Mouse (Mus musculus) liver, embryonic 16.5 days (tissue): ENCODE measurements around the gene Gm4631. TPM values are rescaled to one million over a fixed set of nuclear protein-coding genes. Genes with fewer than 3 reads are reported as not detected.
"Not testable (repeated sequence)": the region's sequence is repeated elsewhere in the genome, so short reads cannot be mapped to it uniquely, and the experiment has no call there.

ENCODE experiments used
- ATAC-seq: fragments of 200-750 bp; cut with Nextera tagmentation; 2 replicates; pipeline ENCODE4 v1.8.0; 2017; ENCODE audit warnings: low read depth, mild to moderate bottlenecking, moderate number of reproducible peaks, moderate library complexity
- H3K27ac ChIP-seq: fragments of 300-500 bp; sonication (generic); 2 replicates; pipeline ENCODE4 v1.5.1; 2014; ENCODE audit warnings: mild to moderate bottlenecking, low read length
- H3K27me3 ChIP-seq: fragments of 300-500 bp; sonication (generic); 2 replicates; pipeline ENCODE4 v1.6.1; 2014; ENCODE audit warnings: low read depth, low read length, mixed read lengths; ENCODE audit not compliant: control insufficient read depth, insufficient read depth
- H3K36me3 ChIP-seq: fragments of 300-500 bp; sonication (generic); 2 replicates; pipeline ENCODE4 v1.6.1; 2014; ENCODE audit warnings: mild to moderate bottlenecking; ENCODE audit not compliant: control insufficient read depth, insufficient read depth
- H3K4me1 ChIP-seq: fragments of 300-500 bp; sonication (generic); 2 replicates; pipeline ENCODE4 v1.6.1; 2014; ENCODE audit warnings: low read depth, low read length, mixed read lengths; ENCODE audit not compliant: control insufficient read depth
- H3K4me2 ChIP-seq: fragments of 300-500 bp; sonication (generic); 2 replicates; pipeline ENCODE4 v1.6.1; 2014; ENCODE audit warnings: low read depth, low read length, mixed read lengths
- H3K4me3 ChIP-seq: fragments of 300-500 bp; sonication (generic); 2 replicates; pipeline ENCODE4 v1.5.1; 2014; ENCODE audit warnings: low read depth, mild to moderate bottlenecking, low read length
- H3K9ac ChIP-seq: fragments of 300-500 bp; sonication (generic); 2 replicates; pipeline ENCODE4 v1.6.1; 2014; ENCODE audit warnings: low read depth, low read length
- H3K9me3 ChIP-seq: fragments of 300-500 bp; sonication (generic); replicated peaks from 2 replicates; pipeline ENCODE4 v1.6.1; 2016; ENCODE audit warnings: low read length; ENCODE audit not compliant: control insufficient read depth
- WGBS: fragments of 180-500 bp; shearing (Covaris S2); extraction: QIAGEN DNeasy Blood & Tissue Kit; methylation state at CpG from one replicate; pipeline ENCODE4 v1.1.7; 2014; ENCODE audit not compliant: insufficient replicate concordance; 5-methylcytosine and 5-hydroxymethylcytosine counted together
- polyA plus RNA-seq: library from polyadenylated mRNA; unstranded; fragments of >200 nt; fragmentation: Nextera tagmentation; extraction: Ambion mirVana; gene quantifications from 2 replicates; pipeline ENCODE4 v1.2.1, GENCODE M21; 2015

Gm4631 gene
- 4.3 and 4.9 TPM in 2 replicates for polyA plus RNA-seq

- WGBS, result no CpG with 5 or more reads among the region's 8 CpGs
- H3K27ac ChIP-seq, H3K4me1 ChIP-seq, H3K36me3 ChIP-seq, H3K27me3 ChIP-seq, H3K9me3 ChIP-seq, ATAC-seq, H3K4me3 ChIP-seq, H3K9ac ChIP-seq, H3K4me2 ChIP-seq: not testable (repeated sequence)
Measured at GRCm38 (mm10) chr2:175338097-175338496, at the start of gene Gm4631. Gm4631 (minus strand) TSS chr2:175338197.

GRCm38 (mm10) chr2:175372136-175372535 lies 34.1 kb upstream of the Gm4631 start, which contains the start of gene Zfp968:
Zfp968 (plus strand) TSS chr2:175372436.
- WGBS, result no CpG with 5 or more reads among the region's 6 CpGs
- not testable (repeated sequence) for H3K4me2 ChIP-seq, H3K4me3 ChIP-seq, H3K27ac ChIP-seq, H3K9ac ChIP-seq, ATAC-seq, H3K27me3 ChIP-seq, H3K4me1 ChIP-seq, H3K36me3 ChIP-seq, H3K9me3 ChIP-seq

- no CpG with 5 or more reads among the region's 6 CpGs for WGBS
Measured at GRCm38 (mm10) chr2:175274825-175275224, 63.2 kb downstream of the Gm4631 start, which contains the start of gene Gm14440. Gm14440 (plus strand) TSS chr2:175275125.

More at GRCm38 (mm10) chr2:175274825-175275224, 63.2 kb downstream of the Gm4631 start, which contains the start of gene Gm14440:
- not testable (repeated sequence) for H3K27me3 ChIP-seq, H3K4me1 ChIP-seq, H3K4me3 ChIP-seq, H3K27ac ChIP-seq, H3K4me2 ChIP-seq, H3K9me3 ChIP-seq, H3K9ac ChIP-seq, ATAC-seq, H3K36me3 ChIP-seq

Other genes with a start within 250 kb of the Gm4631 start
- 1.6 and 2.3 TPM in 2 replicates for gene Gm14399, start 196.2 kb downstream of the Gm4631 start, polyA plus RNA-seq
- gene Gm14443, start 162.3 kb downstream of the Gm4631 start, polyA plus RNA-seq, result 0.06 and 0.17 TPM in 2 replicates
- 1.5 and 1.8 TPM in 2 replicates for gene Gm14391, start 131.3 kb downstream of the Gm4631 start, polyA plus RNA-seq
- 1.3 TPM in 1 of 2 replicates, not detected in the other for gene Gm14440, start 63.1 kb downstream of the Gm4631 start, polyA plus RNA-seq
- gene Zfp968, start 34.2 kb upstream of the Gm4631 start, polyA plus RNA-seq, result 0.85 and 1.2 TPM in 2 replicates
- gene Gm4724, start 97.6 kb upstream of the Gm4631 start, polyA plus RNA-seq, result 2.3 and 2.5 TPM in 2 replicates
- 2.4 and 2.5 TPM in 2 replicates for gene Zfp965, start 131.8 kb upstream of the Gm4631 start, polyA plus RNA-seq